Mouse (Mus musculus): ENCODE measurements around the gene Stap2. TPM values are rescaled to one million over a fixed set of nuclear protein-coding genes. Genes with fewer than 3 reads are reported as not detected.

The Stap2 gene
- polyA plus RNA-seq, 1 experiment from 2014 or later, result 2.1 TPM

DNA sequence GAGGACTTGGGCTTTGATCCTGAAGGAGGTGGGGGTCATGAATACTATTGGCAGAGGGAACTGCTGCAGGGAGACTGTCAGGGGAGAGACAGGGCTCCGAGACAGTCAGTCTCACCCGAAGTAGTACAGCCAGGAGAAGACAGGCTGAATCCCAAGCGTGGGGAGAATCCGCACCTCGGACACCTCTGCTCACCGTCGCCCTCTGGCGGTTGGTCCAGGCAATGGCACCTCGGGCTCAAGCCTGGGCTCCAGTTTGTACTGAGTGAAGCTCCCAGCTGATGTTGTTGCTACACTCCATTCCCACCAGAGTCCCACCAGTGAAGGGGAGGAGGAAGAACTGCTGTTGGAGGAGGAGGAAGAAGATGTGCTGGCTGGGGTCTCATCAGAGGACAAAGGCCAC is 5.3 kb upstream of the Stap2 start:
- 6% methylated on average over 9 of the region's 9 CpGs for WGBS (ENCODE audit: insufficient replicate concordance)
- Histone ChIP-seq H3K36me3 (peaks cover 39% of the 10 kb centered on the region), H3K4me1 (peaks cover 38% of the 10 kb centered on the region), H3K9ac (no peak overlapping the region), H3K27ac (no peak overlapping the region), H3K9me3 (replicated peaks) (no peaks in the 10 kb centered on the region), H3K27me3 (replicated peaks) (peaks cover 6% of the 10 kb centered on the region), H3K4me3 (0 out of 2 replicates have a peak overlapping the region, but pooled peaks have one; percentile 73), H3K4me2 (peak overlapping the region; percentile 92)
- ATAC-seq, result no peak

DNA sequence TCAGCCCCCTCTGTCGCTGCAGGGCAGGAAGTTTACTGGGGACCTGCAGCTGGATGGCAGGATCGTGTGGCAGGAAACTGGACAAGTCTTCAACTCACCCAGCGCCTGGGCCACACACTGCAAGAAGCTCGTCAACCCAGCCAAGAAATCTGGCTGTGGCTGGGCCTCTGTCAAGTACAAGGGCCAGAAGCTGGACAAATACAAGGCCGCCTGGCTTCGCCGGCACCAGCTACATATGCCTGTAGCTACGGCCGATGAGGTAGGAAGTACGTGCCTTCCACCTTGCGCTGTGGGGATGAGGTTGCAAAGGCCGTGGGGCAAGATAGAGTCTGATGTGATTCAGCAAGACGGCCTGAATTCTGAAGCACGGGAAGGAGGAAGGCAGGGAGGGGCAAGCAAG is 4.9 kb upstream of the Stap2 start:
- Histone ChIP-seq H3K4me1 (peaks cover 41% of the 10 kb centered on the region), H3K36me3 (peaks cover 34% of the 10 kb centered on the region), H3K9me3 (replicated peaks) (no peaks in the 10 kb centered on the region), H3K27ac (no peak overlapping the region), H3K4me2 (peak overlapping the region; percentile 92), H3K4me3 (peak overlapping the region; percentile 73), H3K9ac (no peak overlapping the region; the same call in 1 of the 2 replicates), H3K27me3 (replicated peaks) (peaks cover 9% of the 10 kb centered on the region)
- no peak for ATAC-seq
- WGBS (ENCODE audit: insufficient replicate concordance), result 63% methylated on average over 14 of the region's 14 CpGs

GRCm38 (mm10) chr17:56009962-56010240 is 4.5 kb upstream of the Stap2 start:
- Histone ChIP-seq H3K9ac (peak overlapping the region; percentile 72), H3K27me3 (replicated peaks) (peaks cover 12% of the 10 kb centered on the region), H3K27ac (no peak overlapping the region), H3K4me3 (peak overlapping the region; percentile 73), H3K4me1 (peaks cover 44% of the 10 kb centered on the region), H3K4me2 (peak overlapping the region; percentile 92), H3K9me3 (replicated peaks) (no peaks in the 10 kb centered on the region), H3K36me3 (peaks cover 31% of the 10 kb centered on the region)
- 53% methylated on average over 2 of the region's 2 CpGs for WGBS (ENCODE audit: insufficient replicate concordance)
- no peak for ATAC-seq

GRCm38 (mm10) chr17:56009088-56009961 is 3.9 kb upstream of the Stap2 start:
- Histone ChIP-seq H3K27me3 (replicated peaks) (peaks cover 18% of the 10 kb centered on the region), H3K9ac (peak overlapping the region; percentile 72), H3K4me3 (peak overlapping the region; percentile 73), H3K27ac (peak overlapping the region; percentile 80), H3K4me2 (peak overlapping the region; percentile 92), H3K4me1 (peaks cover 44% of the 10 kb centered on the region), H3K36me3 (peaks cover 28% of the 10 kb centered on the region), H3K9me3 (replicated peaks) (no peaks in the 10 kb centered on the region)
- ATAC-seq, result peak; percentile 91
- whole genome bisulfite sequencing (ENCODE audit: insufficient replicate concordance), result under 1% methylated on average over 62 of the region's 62 CpGs

DNA sequence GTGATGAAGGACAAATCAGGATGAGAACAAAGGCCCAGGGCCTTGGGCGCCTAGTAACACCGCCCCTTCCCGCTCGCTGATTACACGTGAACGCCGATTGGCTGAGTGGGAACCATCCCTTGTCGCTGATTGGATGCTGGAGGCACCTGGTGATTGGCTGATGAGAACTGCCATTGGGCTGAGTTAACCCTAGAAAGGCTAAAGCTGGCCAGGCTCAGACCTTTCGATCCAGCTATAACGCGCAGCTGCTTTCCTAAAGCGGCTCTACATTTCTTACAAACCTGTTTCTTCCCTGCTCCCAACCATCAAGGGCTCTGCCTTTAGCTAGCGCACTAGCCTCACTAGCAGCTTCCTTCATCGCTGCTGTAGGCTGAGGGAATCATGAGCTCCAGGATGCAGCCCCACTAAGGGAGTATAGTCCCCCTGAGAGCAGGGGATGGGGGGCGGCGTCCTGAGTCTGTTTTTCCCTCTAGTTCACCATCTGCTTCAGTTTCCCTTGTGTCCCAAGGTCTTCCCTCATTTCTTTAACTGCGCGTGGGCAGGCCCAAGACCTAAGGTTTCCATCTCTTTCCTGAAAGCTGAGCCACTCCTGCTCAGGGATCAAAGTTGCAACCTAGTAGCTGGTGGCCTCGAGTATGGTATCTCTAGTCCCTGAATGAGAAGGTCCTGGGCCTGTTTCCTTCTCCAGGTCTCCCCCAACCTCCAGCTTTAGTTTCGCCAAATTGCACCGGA is 3.1 kb upstream of the Stap2 start:
- peak; percentile 82 for ATAC-seq
- Histone ChIP-seq H3K4me3 (peak overlapping the region; percentile 73), H3K4me2 (peak overlapping the region; percentile 92), H3K27me3 (replicated peaks) (peaks cover 24% of the 10 kb centered on the region), H3K36me3 (peaks cover 21% of the 10 kb centered on the region), H3K27ac (peak overlapping the region; percentile 80), H3K4me1 (peaks cover 44% of the 10 kb centered on the region), H3K9me3 (replicated peaks) (no peaks in the 10 kb centered on the region), H3K9ac (peak overlapping the region; percentile 72)
- under 1% methylated on average over 21 of the region's 21 CpGs for WGBS (ENCODE audit: insufficient replicate concordance)

DNA sequence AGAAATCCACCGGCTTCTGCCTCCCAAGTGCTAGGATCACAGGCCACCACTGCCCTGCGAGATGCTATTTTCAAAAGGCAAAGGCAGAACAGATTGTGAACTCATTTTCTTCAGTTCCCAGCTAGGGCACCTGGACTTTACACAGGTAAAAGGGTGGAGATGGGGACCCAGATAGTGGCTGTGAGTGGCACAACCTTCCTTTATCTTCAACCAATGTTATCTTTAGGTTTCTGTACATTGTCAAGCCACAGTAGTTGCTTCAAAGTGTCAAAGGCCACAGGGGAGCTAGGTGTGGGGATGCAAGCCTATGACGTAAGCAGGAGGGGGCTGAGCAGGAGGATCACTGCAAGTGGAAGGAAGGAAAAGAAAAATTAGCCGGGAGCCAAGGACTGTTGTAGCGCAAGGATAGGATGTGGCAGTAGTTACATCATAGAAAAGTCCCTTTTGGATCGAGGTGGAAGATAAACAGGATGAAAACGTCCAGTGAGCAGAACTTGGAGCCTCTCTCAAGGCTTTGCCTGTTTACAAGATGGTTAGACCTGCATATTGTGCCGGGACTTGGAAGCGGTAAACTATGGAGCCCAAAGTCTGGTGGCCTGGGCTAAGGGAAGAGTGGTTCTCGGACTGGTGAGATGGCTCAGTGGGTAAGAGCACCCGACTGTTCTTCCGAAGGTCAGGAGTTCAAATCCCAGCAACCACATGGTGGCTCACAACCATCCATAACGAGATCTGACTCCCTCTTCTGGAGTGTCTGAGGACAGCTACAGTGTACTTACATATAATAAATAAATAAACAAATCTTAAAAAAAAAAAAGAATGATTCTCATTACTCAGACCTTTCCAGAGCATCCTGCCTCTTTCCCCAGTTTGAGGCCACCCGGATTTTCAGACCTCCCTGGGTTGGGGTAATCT is 2.3 kb upstream of the Stap2 start:
- H3K9ac ChIP-seq, result no peak overlapping the region
- ATAC-seq, result no peak; the same call in 1 of the 2 replicates
- H3K4me2 ChIP-seq, result peak overlapping the region; percentile 92
- peaks cover 14% of the 10 kb centered on the region for H3K36me3 ChIP-seq
- H3K4me1 ChIP-seq, result peaks cover 44% of the 10 kb centered on the region
- peaks cover 32% of the 10 kb centered on the region for H3K27me3 ChIP-seq (replicated peaks)
- H3K27ac ChIP-seq, result peak overlapping the region; percentile 42
- H3K9me3 ChIP-seq (replicated peaks), result no peaks in the 10 kb centered on the region
- no peak overlapping the region for H3K4me3 ChIP-seq
- 43% methylated on average over 14 of the region's 14 CpGs for WGBS (ENCODE audit: insufficient replicate concordance)

DNA sequence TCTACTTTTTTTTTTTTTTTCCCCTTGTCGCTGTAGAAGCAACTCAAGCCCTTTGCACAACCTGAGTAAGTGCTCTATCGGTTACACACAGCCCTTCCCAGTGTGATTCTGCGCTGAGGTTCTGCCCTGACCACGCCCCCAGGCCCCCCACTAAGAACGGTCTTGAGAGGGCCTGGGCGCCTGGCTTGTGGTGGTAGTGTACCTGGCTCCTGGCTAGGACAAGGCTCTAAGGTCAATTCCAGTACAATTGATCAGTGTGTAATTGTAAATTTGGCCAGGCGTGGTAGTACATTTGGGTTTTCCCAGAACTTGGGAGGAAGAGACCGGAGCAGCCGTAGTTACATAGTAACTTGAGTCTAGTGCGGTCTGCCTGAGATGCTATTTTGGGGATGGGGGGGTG is 1.6 kb upstream of the Stap2 start:
- no peak overlapping the region for H3K4me2 ChIP-seq
- no peak overlapping the region for H3K4me3 ChIP-seq
- H3K9ac ChIP-seq, result no peak overlapping the region
- H3K36me3 ChIP-seq, result peaks cover 9% of the 10 kb centered on the region
- no peak for ATAC-seq
- peaks cover 35% of the 10 kb centered on the region for H3K27me3 ChIP-seq (replicated peaks)
- peak overlapping the region; percentile 12; the same call in 1 of the 2 replicates for H3K27ac ChIP-seq
- no peaks in the 10 kb centered on the region for H3K9me3 ChIP-seq (replicated peaks)
- peaks cover 44% of the 10 kb centered on the region for H3K4me1 ChIP-seq
- 51% methylated on average over 10 of the region's 10 CpGs for WGBS (ENCODE audit: insufficient replicate concordance)

- Histone ChIP-seq H3K4me1 (peaks cover 29% of the 10 kb centered on the region), H3K36me3 (no peaks in the 10 kb centered on the region), H3K9me3 (replicated peaks) (0 out of 2 replicates have a peak, but pooled peaks cover 4% of the 10 kb centered on the region), H3K27ac (no peak overlapping the region), H3K9ac (no peak overlapping the region), H3K4me3 (no peak overlapping the region), H3K27me3 (replicated peaks) (peaks cover 54% of the 10 kb centered on the region), H3K4me2 (no peak overlapping the region)
- 61% methylated on average over 3 of the region's 3 CpGs for WGBS (ENCODE audit: insufficient replicate concordance)
- no peak for ATAC-seq
Observed at GRCm38 (mm10) chr17:56003000-56003399, 2.4 kb downstream of the Stap2 start.

DNA sequence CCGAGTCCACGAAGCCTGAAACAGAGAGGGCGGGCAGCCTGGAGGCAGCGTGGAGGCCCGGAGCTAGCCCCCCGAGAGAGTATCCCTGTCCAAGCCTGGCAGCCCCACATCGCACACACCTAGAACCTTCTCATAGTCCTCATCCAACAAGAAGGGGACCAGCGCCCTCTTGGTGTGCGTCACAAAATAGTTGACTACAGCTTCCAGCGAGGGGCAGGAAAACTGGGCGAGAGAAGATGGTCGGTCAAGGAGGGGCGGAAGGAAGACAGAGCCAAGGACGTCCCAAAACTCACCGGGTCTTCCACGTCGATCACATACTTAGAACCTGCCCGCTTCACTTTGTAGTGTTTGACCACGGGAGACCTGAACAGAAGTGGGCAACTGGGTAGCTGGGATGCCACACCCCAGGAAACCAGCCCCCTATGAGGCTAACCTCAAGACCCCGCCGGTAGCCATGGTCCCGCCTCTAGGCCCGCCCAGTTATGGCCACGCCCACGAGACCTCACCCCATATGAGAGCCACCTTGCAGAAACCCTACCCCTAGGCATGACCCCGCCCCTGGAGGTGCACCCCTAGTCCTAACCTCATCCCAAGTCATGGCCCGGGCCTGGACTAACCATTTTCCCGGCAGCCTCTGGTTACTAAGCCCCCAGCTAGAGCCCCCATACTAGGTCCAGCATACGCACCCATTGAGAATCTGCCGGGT is 5.4 kb downstream of the Stap2 start:
- Histone ChIP-seq H3K27ac (no peak overlapping the region), H3K9ac (no peak overlapping the region), H3K36me3 (no peaks in the 10 kb centered on the region), H3K4me3 (peak overlapping the region; percentile 7; the same call in 1 of the 2 replicates), H3K4me1 (peaks cover 10% of the 10 kb centered on the region), H3K4me2 (peak overlapping the region; percentile 47), H3K9me3 (replicated peaks) (0 out of 2 replicates have a peak, but pooled peaks cover 4% of the 10 kb centered on the region), H3K27me3 (replicated peaks) (peaks cover 48% of the 10 kb centered on the region)
- ATAC-seq, result 0 out of 2 replicates have a peak, but pooled peaks have one; percentile 27
- WGBS (ENCODE audit: insufficient replicate concordance), result 8% methylated on average over 30 of the region's 30 CpGs

GRCm38 (mm10) chr17:55996007-55996406 is 9.4 kb downstream of the Stap2 start:
- H3K4me3 ChIP-seq, result no peak overlapping the region
- H3K27me3 ChIP-seq (replicated peaks), result peaks cover 16% of the 10 kb centered on the region
- no peak overlapping the region for H3K9ac ChIP-seq
- ATAC-seq, result no peak
- no peaks in the 10 kb centered on the region for H3K36me3 ChIP-seq
- no peak overlapping the region for H3K27ac ChIP-seq
- no peaks in the 10 kb centered on the region for H3K9me3 ChIP-seq (replicated peaks)
- H3K4me1 ChIP-seq, result peaks cover 10% of the 10 kb centered on the region
- no peak overlapping the region for H3K4me2 ChIP-seq
- 69% methylated on average over 15 of the region's 15 CpGs for WGBS (ENCODE audit: insufficient replicate concordance)

Data from liver, embryonic 12.5 days (tissue).